Mouse (Mus musculus) retina, adult 2 months (tissue): Measurements from ENCODE around the gene Sfpq.

Experiments
- DNase-seq: peaks from one replicate; pipeline ENCODE4 v3.0.0-alpha.2; 2012; ENCODE audit warnings: low read depth, low spot score

The Sfpq gene

DNA sequence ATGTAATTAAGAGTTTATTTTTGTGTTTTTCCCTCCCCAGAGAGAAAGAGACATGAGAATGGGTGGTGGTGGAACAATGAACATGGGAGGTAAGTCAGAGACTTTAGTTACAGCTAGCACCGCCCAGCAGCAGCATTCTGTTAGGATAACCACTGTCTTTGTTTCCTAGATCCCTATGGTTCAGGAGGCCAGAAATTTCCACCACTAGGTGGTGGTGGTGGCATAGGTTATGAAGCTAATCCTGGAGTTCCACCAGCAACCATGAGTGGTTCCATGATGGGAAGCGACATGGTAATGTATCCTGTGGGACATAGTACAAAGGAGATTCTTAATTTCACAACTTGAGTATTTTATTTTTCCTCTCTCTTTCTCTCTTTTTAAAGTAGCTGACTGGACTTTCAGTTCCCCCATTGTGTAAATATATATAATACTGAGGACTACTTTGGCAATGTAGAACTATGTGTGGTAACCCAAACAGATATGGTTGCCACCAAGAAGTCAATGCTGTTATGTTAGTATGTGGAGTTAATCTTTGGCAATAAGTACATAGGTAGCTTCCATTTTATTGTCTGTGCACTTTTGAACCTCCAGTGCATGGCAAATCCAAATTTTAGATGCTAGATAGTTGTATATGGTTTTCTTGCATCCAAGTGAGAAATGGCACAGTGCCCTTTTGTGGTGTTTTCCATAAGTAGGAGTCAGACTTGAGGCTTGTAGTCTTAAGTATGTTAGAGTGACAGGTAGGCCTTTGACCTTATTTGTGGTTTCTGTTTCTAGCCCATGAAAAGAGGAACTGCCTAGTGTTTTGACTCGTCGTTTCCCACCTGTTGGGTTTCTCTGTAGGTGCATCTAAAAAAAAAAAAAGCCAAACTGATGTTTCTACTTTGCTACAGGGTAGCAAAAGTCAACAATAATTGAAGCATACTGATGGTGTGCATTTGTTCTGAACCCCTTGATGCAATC lies 6.4 kb downstream of the Sfpq start:
- no peak for DNase-seq

DNA sequence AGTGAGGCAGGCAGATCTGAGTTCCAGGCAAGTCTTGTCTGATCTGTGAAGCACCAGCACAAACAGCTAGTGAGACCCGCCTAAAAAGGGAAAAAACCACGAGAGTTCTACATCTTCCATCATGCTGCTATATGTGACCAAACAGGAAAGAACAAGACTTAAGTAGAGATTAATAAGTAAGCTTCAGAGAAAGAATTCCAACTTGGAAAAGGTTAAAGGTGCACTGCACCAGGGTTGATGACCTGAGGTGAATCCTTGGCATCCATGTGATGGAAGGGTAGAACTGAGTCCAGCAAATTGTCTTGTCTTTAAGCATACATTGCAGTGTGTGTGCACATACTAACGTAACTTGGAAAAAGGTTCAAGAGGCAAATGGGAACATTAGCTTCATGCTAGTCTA lies 16.0 kb downstream of the Sfpq start:
- DNase-seq = no peak

DNA sequence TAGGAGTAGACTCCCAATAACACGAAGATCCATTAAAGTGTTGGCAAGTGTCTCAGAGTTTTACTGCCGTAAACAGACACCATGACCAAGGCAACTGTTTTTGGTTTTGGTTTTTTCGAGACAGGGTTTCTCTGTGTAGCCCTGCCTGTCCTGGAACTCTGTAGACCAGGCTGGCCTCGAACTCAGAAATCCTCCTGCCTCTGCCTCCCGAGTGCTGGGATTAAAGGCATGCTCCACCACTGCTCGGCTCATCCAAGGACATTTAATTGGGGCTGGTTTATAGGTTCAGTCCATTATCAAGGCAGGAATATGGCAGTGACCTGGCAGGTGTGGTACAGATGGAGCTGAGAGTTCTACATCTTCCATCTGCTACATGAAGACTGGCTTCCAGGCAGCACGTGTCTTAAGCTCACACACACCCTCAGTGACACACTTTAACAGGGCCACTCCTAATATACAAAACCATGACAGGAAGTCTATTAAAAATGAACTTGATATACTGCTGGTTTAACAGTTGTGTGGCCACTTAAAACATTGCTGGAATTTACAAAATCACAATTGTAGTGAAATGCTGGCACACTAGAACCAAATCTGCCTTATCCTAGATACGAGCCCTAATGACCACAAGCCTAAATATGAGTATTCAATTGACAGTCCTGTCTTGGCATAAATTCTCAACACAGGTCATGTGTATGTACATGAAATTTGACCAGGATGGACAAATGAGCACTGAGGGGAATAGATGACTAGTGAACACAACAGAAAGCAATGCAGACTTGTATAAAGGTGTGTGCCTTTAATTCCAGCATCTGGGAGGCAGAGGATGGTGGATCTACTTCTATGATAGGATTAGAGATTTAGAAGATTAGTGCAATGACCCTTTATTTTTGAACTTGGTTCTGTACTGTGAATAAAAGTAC lies 17.0 kb downstream of the Sfpq start:
- no peak for DNase-seq

DNA sequence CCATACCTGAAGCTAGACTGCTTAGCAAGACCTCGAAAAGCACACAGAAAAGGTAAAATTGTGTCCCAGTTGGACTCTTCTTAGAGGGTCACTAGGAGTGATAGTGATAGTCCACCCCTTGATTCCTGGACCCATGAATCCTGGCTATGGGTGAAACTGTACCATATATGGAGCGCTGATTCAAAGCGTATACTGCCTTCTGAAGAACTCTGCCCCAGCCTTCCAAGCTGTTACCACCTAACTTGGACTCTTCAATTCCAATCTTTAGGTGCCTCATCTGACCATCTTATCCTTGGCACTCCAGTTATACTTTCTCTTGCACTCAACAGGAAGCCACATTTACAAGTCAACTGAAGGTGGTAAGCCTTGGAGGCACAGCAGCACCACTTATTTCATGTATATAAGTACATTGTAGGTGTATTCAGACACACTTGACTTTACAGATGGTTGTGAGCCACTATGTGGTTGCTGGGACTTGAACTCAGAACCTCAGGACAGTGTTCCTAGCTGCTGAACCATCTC lies 17.8 kb downstream of the Sfpq start:
- DNase-seq = no peak

DNA sequence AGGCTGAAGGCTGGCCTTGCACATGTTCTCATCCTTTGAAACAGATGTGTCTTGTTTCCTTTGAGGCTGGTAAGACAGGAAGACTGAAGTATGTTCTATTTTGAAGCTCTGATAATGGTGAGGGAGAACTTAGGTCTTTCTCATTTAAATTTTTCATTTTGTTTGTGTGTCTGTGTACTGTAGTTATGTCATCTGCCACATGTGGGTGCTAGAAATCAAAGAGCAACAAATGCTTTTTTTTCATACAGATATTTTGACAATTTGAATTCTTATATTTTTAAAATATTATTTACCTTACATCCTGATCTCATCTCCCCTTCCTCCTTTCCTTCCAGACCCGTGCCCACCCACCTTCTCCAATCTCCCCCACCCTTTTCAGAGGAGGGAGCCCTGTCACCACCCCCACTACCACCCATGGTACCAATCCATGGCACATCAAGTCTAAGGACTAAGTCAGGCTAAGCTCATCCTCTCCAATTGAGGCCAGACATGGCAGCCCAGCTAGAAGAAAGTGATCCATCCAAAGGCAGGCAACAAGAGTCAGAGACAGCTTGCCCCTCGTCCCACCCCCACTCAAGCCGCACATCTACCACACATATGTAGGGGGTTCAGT lies 18.9 kb downstream of the Sfpq start:
- DNase-seq = no peak

DNA sequence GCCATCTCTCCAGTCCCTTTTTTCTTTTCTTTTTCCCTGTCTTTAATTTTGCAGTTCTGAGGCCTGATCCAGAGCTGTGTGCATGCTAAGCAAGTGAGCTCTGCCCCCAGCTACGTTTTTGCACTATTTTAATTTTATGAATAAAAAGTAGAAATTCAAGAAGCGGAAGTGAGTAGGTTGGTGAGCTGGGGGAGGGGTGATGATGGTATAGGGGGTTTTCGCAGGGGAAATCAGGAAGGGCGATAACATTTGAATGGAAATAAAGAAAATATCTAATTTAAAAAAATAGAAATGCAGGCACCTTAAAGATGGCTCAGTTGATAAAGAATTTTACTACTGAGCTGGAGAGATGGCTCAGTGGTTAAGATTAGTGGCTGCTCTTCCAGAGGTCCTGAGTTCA lies 22.4 kb downstream of the Sfpq start:
- no peak for DNase-seq

DNA sequence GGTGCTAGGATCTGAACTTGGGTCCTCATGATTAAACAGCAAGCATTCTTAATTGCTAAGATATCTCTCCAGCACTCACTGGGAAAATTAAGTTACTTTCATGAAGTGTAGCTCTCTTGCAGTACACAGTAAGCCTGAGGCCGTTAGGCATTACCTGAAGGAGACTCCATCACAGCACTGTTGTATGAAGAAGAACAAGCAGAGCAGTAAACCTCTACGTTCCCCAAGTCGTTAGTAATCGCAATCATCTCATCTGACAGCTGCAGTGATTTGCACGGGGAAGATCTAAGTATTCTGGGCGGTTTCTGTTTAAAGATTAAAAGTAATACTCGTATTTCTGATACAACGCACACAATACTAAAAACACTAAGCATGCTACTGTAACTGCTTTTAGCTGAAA lies 30.0 kb downstream of the Sfpq start:
- DNase-seq = no peak

DNA sequence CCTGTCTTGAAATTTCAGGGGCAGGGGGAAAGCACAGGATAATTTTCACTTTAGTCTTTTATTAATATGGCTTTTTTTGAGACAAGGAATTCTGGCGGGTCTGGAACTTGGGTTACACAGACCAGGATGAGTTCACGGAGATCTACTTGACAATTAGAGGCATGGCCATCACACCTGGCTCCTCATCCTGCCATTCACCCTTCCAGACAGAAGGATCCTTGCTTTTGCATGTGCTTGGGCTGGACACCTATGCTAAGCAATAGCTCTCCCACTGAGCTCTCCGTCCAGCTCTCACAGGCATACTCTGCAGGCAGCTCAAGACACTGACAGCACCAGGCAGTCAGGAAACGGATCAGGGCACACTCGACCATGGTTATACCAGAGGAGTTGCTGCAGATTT lies 31.9 kb downstream of the Sfpq start:
- DNase-seq = no peak

DNA sequence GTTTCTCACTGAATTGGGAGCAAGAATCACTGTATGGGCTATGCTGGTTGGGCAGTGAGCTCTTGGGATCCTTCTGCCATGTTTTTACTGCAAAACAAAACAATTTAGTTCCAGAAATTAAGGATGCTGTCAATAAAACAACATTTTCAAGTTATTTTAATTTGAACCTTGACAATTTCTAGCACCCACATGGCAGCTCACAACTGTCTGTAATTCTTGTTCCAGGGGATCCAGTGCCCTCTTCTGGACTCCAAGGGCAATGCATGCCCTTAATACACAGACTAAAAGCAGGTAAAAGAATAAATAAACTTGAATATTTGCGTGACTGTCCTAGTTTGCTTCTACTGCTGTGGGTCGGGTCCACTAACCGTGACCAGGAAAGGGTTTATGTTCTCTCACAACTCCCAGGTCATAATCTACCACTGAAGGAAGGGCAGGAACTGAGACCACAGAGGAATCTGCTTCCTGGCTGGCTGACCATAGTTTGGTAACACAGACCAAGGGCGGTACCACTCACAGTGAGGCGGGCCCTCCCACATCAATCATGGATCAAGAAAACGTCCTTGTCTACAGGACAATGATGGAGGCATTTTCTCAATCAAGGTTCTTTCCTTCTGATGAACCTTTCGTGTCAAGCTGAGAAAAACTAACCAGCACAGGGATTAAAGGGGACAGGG lies 33.5 kb downstream of the Sfpq start:
- DNase-seq = no peak

DNA sequence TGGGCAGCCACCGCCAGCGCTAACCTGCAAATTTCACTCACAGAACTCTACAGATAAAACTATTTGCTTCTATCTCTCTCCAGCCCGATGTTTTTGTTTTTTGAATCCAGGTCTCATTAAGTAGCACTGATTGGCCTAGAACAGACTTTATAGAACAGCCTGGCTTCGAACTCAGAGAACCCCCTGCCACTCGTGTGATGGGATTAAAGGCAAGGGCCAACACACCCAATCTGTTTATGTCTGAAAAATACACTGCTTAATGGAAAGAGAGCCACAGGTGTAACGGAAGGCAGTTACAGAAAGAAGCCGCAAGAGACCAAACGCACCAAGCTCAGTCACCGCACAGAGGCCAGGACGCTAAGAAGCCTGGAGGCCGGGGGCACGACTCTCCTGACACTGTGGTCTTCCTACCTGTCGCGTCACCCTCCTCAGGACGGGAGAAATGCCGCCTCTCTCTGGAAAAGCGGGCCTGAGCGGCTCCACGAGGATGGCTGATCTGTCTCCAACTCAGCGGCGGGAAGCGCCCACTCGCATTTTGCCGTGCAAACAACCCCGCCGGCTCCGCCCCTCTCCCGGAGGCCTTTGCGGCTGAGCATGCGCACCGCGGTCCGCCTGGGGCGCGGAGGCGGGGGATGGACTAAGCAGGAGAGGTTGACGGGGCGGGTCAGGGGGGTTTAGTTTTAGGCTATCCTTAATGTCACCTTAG lies 39.6 kb downstream of the Sfpq start, which contains the start of gene Zmym1:
Zmym1 (minus strand) TSS at position 568 of the 706 bp plus-strand sequence.
- peak; percentile 69 for DNase-seq

DNA sequence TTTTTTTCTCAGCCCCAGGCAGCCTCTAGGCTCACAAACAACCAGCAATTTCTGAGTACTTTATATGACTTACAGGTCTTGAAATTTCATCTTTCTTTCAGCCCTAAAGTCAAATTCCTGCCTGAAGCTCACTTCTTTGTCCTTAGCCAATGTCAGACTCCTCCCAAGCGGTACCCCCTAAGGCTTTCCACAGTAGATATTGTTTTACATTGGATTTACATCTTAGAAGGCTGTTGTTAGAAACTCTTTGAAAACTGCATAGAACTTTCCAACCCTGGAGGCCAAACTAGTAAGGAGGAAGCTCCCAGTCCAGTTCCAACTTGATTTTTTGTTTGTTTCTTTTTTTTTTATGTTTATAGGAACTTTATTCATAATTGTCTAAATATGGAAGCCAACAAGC lies 42.9 kb downstream of the Sfpq start:
- no peak for DNase-seq

DNA sequence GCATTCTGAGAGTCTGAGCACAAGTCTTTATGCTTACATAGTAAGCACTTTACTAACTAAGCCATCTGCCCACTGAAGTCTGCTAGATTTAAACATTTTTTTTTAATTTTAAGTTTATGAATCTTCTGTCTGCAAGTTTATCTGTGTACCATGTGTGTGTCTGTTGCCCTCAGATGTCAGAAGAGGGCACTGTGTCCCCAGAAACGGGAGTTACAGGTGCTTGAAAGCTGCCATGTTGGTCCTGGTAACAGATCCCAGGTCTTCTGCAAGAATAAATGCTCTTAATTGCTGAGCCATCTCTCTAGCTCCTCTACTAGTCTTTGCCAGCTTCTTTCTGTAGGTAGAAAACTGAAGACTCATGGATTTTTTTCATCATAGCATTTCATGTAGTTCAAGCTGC lies 53.8 kb downstream of the Sfpq start:
- DNase-seq = no peak

DNA sequence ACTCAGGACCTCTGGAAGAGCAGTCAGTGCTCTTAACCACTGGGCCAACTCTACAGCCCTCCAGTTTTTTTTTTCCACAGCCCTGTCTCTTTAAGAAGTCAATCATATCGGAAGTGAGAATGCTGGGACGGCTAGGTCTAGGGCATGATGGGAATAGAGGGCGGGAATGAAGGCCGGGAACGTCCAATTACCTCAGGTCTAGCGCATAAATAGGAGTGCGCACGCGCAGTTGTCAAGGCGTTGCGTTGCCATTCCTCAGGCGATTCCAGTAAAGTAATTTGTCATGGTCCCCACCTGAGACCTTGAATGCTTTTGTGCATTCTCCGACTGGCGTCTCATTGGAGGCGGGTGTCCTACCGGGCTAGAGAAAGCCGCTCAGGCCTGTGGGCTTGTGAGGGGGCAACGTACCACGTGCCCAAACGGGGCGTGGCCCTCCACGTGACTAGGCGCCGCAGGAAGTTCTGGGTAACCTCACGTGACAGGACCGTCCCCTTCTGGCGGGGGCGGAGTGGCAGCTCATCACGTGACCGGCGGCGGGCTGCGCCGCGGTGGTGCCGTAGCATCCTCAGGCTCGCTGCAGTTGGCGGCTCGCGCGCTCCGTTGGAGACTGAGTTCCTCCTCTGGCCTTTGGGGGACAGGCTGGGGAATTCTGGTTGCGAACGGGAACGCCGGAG lies 55.9 kb downstream of the Sfpq start, which contains the start of gene Zmym6:
Zmym6 (plus strand) TSS at position 509 of the 674 bp plus-strand sequence.
- peak; percentile 93 for DNase-seq

DNA sequence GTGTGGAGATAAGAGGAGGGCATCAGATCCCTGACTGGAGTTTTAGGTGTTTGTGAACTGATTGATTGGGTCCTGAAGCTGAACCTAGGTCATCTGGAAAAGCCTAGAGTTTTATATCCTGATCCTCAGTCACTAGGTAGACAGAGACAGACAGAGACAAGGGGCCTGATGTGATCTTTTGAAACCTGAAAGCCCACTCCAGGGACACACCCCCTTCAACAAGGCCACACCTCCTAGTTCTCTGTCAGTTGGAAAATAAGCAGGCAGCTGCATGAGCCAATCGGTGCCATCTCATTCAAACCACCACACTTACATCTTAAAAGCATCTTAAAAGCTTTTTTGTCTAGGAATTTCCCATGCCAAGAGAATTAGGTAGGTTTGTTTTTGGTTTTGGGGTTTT lies 59.7 kb downstream of the Sfpq start:
- no peak for DNase-seq

DNA sequence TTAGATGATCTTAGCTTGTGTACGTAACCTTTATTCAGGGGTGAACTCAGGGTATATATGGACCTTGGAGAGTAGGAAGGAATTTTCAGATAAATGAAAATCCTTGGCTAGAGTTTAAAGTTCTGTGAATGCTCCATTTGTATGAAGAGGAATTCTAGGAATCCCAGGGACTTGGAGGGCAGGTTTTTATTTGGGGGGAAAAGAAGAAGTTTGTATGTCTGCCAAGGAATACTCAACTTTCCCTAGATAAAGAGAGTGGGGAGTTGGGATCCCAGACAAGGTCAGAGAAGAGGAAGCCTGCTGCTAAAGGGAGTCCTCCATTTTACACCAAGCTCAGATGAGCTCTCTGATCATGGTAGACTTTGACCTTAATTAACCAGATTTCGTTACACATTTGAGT lies 62.0 kb downstream of the Sfpq start:
- no peak for DNase-seq

DNA sequence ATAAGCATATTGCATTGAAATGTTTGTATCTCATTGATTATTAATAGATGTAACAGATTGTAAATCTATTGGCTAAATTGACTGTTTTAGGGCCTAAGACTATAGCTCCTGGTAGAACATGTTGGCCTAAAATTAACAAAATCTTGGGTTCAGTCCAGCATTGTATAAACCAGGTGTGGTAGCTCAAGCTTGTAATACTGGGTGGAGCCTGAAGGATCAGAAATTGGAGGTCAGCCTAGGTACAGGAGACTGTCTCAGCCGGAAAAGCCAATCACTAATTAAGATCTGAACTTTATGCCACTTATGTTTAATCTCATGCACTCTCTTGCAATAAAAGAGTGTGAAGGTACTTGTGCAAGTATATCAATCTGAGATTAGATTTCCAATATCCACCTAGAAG lies 64.6 kb downstream of the Sfpq start:
- DNase-seq = no peak
